Mouse (Mus musculus) liver, postnatal 0 days (tissue): ENCODE measurements around the gene Lfng.

ENCODE experiments used
- CTCF ChIP-seq: sonication (generic); IDR thresholded peaks from 2 replicates; pipeline ENCODE4 v1.5.1; 2016; ENCODE audit warnings: antibody characterized with exemption, low read depth
- EP300 ChIP-seq: IDR thresholded peaks from 2 replicates; pipeline ENCODE4 v1.6.1; 2016; ENCODE audit warnings: antibody characterized with exemption, low read depth, mild to moderate bottlenecking

- TF ChIP-seq CTCF (no peak), EP300 (no peak)
Observed at GRCm38 (mm10) chr5:140637989-140638388, 30.9 kb downstream of the Lfng start.
